Comparison of ENCODE assay signal across 8 mouse cellular contexts in the genomic region with DNA sequence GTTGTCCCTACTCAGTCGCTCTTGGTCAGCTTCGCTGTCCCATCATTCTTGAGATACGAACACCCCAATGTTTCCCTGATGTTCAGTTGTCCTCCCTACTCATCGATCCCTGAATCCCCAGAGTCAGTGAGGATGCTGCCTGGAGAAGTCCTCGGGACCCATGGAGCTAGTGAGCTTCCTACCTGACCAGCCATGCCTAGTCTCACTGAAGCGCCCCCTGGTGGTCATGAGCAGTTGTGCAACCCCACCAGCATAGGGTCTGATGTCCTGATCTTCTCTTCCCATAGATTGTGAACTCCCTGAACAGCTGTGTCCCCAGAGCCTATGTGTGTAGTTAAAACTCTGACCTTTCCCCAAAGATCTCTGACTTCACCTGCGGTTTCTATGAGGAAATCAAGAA. TPM values are rescaled to one million over a fixed set of nuclear protein-coding genes. Genes with fewer than 3 reads are reported as not detected.
DNase-seq lines count a peak whose midpoint lies in the region; ATAC-seq and TF ChIP-seq lines count a peak whose summit lies in the region.

No protein-coding gene starts in this region.

- intact Hi-C loops in left cerebral cortex, adult 2 months (cut with DNase I): loop anchor here (5.0 kb wide), 1 partner anchor 199 kb away; no protein-coding TSS in a partner anchor
- intact Hi-C loops in left cerebral cortex, postnatal 10 days (cut with DNase I): no loop called here

- H3K4me3 ChIP-seq in left cerebral cortex, adult 2 months: no peak overlapping the region
- no peak overlapping the region for H3K4me3 ChIP-seq in testis, adult 2 months (ENCODE audit: control insufficient read depth, low read depth, low read length)

- no peaks in the 10 kb centered on the region for H3K36me3 ChIP-seq in testis, adult 2 months (ENCODE audit: control insufficient read depth, insufficient read depth, low read length)

- peak; percentile 73 for TF ChIP-seq CTCF in left cerebral cortex, adult 2 months (IDR thresholded peaks at IDR 0.05)
- peak; percentile 95 for TF ChIP-seq CTCF in testis, adult 2 months (IDR thresholded peaks at IDR 0.05; ENCODE audit: control insufficient read depth, insufficient read depth, insufficient replicate concordance, low read depth, low read length)

- peak; percentile 26 for DNase-seq in CD4-positive, CD25-positive, alpha-beta regulatory T cell, adult 2 months (ENCODE audit: low read depth, low spot score)
- DNase-seq in left cerebral cortex, adult 2 months (ENCODE audit: extremely low spot score in 1 of 2, low spot score in 2 of 2): no peak
- DNase-seq in left cerebral cortex, postnatal 10 days (ENCODE audit: extremely low spot score in 1 of 2, low spot score in 2 of 2): no peak
- DNase-seq in brain, adult 2 months (ENCODE audit: low read depth, low spot score): peak; percentile 57
- DNase-seq in kidney, postnatal 10 days: peak; percentile 49
- no peak for DNase-seq in right cerebral cortex, postnatal 25 days

- peaks cover 9% of the 10 kb centered on the region for H3K4me1 ChIP-seq in testis, adult 2 months (ENCODE audit: control insufficient read depth, insufficient read depth, low read length)

- ATAC-seq in CD4-positive, CD25-positive, alpha-beta regulatory T cell, adult 4 months: no peak

- no peak for TF ChIP-seq POLR2A in testis, adult 2 months (IDR thresholded peaks at IDR 0.05; ENCODE audit: control insufficient read depth, low read depth, low read length)

- 0 out of 2 replicates have a peak overlapping the region, but pooled peaks have one; percentile 5 for H3K27ac ChIP-seq in left cerebral cortex, adult 2 months
- no peak overlapping the region for H3K27ac ChIP-seq in testis, adult 2 months (ENCODE audit: control insufficient read depth, insufficient read depth, low read depth, low read length)

- no peaks in the 10 kb centered on the region for H3K27me3 ChIP-seq in testis, adult 2 months (ENCODE audit: control insufficient read depth, insufficient read depth, low read length)

RNA-seq across cellular contexts. Expression of a gene that starts 47.9 kb away (rescaled TPM):
- polyA plus RNA-seq in CD4-positive, CD25-positive, alpha-beta regulatory T cell, adult 4 months (2017; shearing (Covaris generic)): not detected
- 1 to 10 TPM; 4.2 to 5.6 TPM for total RNA-seq in left cerebral cortex, adult 2 months (2021)
- total RNA-seq in left cerebral cortex, postnatal 10 days (2021): 1 to 10 TPM; 2.9 to 4.3 TPM
- polyA plus RNA-seq in testis, adult 2 months (2012; rRNA removed): 0.12 and 0.22 TPM in 2 replicates

Comparison
In these comparisons a context has a peak if more than half of its experiments do, and no peak if none do; other contexts are left out.
1. DNase-seq: peak in CD4-positive, CD25-positive, alpha-beta regulatory T cell, adult 2 months (single experiment), brain, adult 2 months (single experiment) and kidney, postnatal 10 days (single experiment); none in left cerebral cortex, adult 2 months (0 of 2), left cerebral cortex, postnatal 10 days (0 of 2) and right cerebral cortex, postnatal 25 days (single experiment).